Mouse (Mus musculus): ENCODE data around the gene Cyp2c23.

DNA sequence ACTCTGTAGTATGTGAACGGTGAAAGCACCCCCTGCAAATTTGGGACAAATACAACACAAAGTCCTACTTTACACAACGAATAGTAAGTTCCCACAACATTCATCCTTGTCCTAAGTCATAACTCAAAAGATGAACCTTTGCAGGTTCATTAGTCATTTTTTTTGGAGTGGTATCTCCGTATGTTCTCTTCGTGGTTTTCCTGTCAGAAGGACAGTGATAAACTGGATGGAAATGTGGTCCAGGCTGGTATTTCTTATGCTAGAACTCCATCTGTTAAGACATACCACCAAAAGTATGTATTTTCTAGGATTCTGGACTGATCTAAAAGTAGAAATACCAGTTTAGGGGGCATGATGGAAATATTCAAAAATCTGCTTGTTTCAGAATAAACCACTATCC, 39.2 kb upstream of the Cyp2c23 start:
- TF ChIP-seq CTCF (conservative IDR thresholded peaks at IDR 0.05; ENCODE audit: low read length) (no peak), NANOG (IDR thresholded peaks at IDR 0.05; ENCODE audit: borderline replicate concordance, low read length) (no peak)

Measured in E14TG2a.4 (cell line).